Mouse (Mus musculus) embryonic fibroblast, embryonic 13.5 days (primary cell): ENCODE results near the gene Lcn2.

ENCODE experiments used
- CTCF ChIP-seq: IDR thresholded peaks from 2 replicates; pipeline ENCODE4 v1.5.1; 2011; ENCODE audit warnings: mild to moderate bottlenecking, control low read depth, low read length, moderate library complexity, borderline replicate concordance; ENCODE audit not compliant: insufficient read depth
- POLR2A ChIP-seq: IDR thresholded peaks from 2 replicates; pipeline ENCODE4 v1.6.1; 2011; ENCODE audit warnings: low read depth, mild to moderate bottlenecking, control low read depth, low read length, moderate library complexity

DNA sequence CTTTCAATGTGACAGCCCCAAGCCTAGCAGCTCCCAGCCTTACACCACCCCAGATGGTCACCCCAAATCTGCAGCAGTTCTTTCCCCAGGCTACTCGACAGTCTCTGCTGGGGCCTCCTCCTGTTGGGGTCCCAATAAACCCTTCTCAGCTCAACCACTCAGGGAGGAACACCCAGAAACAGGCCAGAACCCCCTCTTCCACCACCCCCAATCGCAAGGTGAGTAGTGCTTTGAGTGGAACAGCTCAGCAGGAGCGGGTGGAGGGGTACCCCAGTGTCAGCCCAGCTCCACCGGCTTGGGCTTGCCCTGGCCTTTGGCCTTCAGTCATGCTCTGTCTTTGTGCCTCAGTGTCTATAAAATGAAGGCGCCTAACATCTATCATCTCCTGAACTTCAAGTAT is 20.7 kb downstream of the Lcn2 start:
- no peak for TF ChIP-seq POLR2A
- no peak for TF ChIP-seq CTCF
